Mouse (Mus musculus): ENCODE results near the gene Gm45783.
"Not testable (repeated sequence)": the region's sequence is repeated elsewhere in the genome, so short reads cannot be mapped to it uniquely, and the experiment has no call there.

Gm45783 gene

DNA sequence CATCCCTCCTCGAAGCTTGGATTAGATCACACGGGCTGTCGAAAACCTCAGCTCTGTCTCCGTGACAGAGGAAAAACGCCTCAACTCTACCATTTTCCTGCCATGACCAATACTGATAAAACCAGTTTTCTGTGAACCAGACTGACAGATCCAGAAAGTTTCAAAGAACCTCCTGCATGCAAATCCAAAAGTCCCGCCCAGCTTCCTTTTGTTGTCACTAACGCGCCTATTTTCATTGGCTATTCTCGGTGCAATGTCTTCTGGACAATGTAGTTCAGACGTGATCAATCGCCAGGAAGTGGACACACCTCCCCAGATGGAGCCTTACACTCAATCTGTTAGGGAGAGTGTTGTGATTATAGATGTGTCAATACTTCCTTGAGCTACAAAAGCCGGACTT lies at the start of gene Gm45783:
Gene Gm45783 (minus strand): TSS at position 143 of the 400 bp plus-strand sequence.
- not testable (repeated sequence) for DNase-seq (ENCODE audit: low spot score in 2 of 2)

- DNase-seq (ENCODE audit: low spot score in 2 of 2), result not testable (repeated sequence)
Measured at GRCm38 (mm10) chr7:7399603-7400002, 25.2 kb upstream of the Gm45783 start, which contains the start of gene Vmn2r31. Vmn2r31 (minus strand) TSS chr7:7399703.

- not testable (repeated sequence) for DNase-seq (ENCODE audit: low spot score in 2 of 2)
Measured at GRCm38 (mm10) chr7:7337509-7337908, 36.9 kb downstream of the Gm45783 start, which contains the start of gene Vmn2r30. Vmn2r30 (minus strand) TSS chr7:7337609.

DNA sequence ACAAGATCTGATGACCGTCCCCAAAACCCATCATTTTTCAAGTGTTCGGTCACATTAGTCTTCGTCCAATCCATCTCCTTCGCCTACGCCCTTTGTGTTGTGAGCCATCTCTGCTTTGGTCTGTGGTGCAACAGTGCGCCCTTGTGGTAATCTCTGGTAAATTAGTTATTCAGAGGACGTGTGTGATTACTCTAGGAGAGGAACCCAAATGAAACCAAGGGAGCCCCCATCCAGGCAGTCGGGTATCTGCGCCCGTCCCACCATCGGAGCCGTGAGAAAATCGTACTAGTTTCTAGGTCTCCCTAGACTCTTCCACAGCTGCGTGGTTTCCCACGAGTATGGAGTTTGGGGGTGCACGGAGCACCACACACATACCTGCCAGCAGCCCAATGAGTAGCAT lies 78.8 kb downstream of the Gm45783 start:
- DNase-seq (ENCODE audit: low spot score in 2 of 2), result no peak
